Mouse (Mus musculus) lung, postnatal 10 days (tissue): Measurements from ENCODE around the gene Castor1.

Experiments
- DNase-seq: peaks from one replicate; pipeline ENCODE4 v3.0.0; 2021

The Castor1 gene

GRCm38 (mm10) chr11:4207655-4208054 is 10.4 kb upstream of the Castor1 start:
- no peak for DNase-seq

GRCm38 (mm10) chr11:4209556-4209955 is 8.5 kb upstream of the Castor1 start:
- DNase-seq: no peak

GRCm38 (mm10) chr11:4210786-4211185 is 7.2 kb upstream of the Castor1 start:
- DNase-seq: no peak

GRCm38 (mm10) chr11:4213107-4213506 is 4.9 kb upstream of the Castor1 start:
- no peak for DNase-seq

GRCm38 (mm10) chr11:4214572-4214971 is 3.5 kb upstream of the Castor1 start:
- no peak for DNase-seq

GRCm38 (mm10) chr11:4215061-4215460 is 3.0 kb upstream of the Castor1 start:
- DNase-seq: no peak

GRCm38 (mm10) chr11:4216248-4217000 is 1.6 kb upstream of the Castor1 start:
- peak; percentile 85 for DNase-seq

- no peak for DNase-seq
Measured at GRCm38 (mm10) chr11:4218637-4219036, 612 bp downstream of the Castor1 start.

- DNase-seq: peak; percentile 88
Measured at GRCm38 (mm10) chr11:4219317-4219751, 1.3 kb downstream of the Castor1 start.

GRCm38 (mm10) chr11:4219908-4220307 is 1.9 kb downstream of the Castor1 start:
- DNase-seq: no peak

GRCm38 (mm10) chr11:4220443-4221400 is 2.7 kb downstream of the Castor1 start:
- DNase-seq: peak; percentile 83

- DNase-seq: no peak
Measured at GRCm38 (mm10) chr11:4222046-4222950, 4.3 kb downstream of the Castor1 start.

GRCm38 (mm10) chr11:4223393-4224188 is 5.6 kb downstream of the Castor1 start:
- DNase-seq: no peak

GRCm38 (mm10) chr11:4224223-4224622 is 6.2 kb downstream of the Castor1 start:
- no peak for DNase-seq

GRCm38 (mm10) chr11:4226569-4227325 is 8.7 kb downstream of the Castor1 start:
- DNase-seq: no peak

- DNase-seq: no peak
Measured at GRCm38 (mm10) chr11:4228463-4228862, 10.4 kb downstream of the Castor1 start.

GRCm38 (mm10) chr11:4229841-4230240 is 11.8 kb downstream of the Castor1 start:
- no peak for DNase-seq

GRCm38 (mm10) chr11:4231435-4231834 is 13.4 kb downstream of the Castor1 start:
- no peak for DNase-seq

- no peak for DNase-seq
Measured at GRCm38 (mm10) chr11:4232644-4233043, 14.6 kb downstream of the Castor1 start.

GRCm38 (mm10) chr11:4235052-4235655 is 17.1 kb downstream of the Castor1 start:
- no peak for DNase-seq
